Mouse (Mus musculus): ENCODE measurements around the gene Gm42420.

DNA sequence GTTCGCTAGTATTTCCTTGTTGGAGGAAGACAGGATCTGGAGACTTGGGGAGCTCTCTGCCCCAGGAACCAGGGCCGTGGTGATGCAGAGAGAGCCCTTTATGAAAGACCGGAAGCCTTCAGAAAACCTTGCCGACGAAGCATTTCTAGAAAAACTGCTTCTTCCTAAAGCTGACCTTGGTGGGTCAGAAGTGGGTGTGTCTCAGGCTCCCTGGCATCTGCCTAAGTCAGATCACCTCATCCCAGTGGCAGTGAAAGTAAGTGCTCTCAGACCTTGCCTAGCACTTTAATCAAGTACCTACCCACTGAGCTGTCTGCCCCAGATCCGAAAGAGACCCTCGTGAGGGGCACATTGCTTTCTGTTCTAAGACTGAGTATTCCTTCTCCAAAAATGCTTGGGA lies 10.6 kb upstream of the Gm42420 start:
- no peak for TF ChIP-seq EP300 (IDR thresholded peaks at IDR 0.05; ENCODE audit: low read length)
- TF ChIP-seq MAFK (IDR thresholded peaks at IDR 0.05; ENCODE audit: insufficient replicate concordance, low read length), result no peak
- TF ChIP-seq POLR2A (IDR thresholded peaks at IDR 0.05; ENCODE audit: low read depth, low read length), result no peak
- TF ChIP-seq GABPA (IDR thresholded peaks at IDR 0.05; ENCODE audit: insufficient replicate concordance, low read depth, low read length), result no peak
- no peak for TF ChIP-seq NRF1 (IDR thresholded peaks at IDR 0.05; ENCODE audit: low read depth, low read length)
- no peak for TF ChIP-seq CTCF (conservative IDR thresholded peaks at IDR 0.05 in 1 of 2, IDR thresholded peaks at IDR 0.05 in 1 of 2; ENCODE audit: low read depth in 2 of 2, low read length in 2 of 2)
